Mouse (Mus musculus) C2C12 (cell line): ENCODE measurements around the gene Cpa1. TPM values are rescaled to one million over a fixed set of nuclear protein-coding genes. Genes with fewer than 3 reads are reported as not detected.

Experiments used
- H3K27me3 ChIP-seq: one replicate; pipeline ENCODE4 v1.6.1; 2011; ENCODE audit not compliant: control insufficient read depth, insufficient read depth, insufficient read length
- H3K36me3 ChIP-seq: one replicate; pipeline ENCODE4 v1.6.1; 2011; ENCODE audit not compliant: control insufficient read depth, insufficient read depth
- H3K4me3 ChIP-seq: one replicate; pipeline ENCODE4 v1.5.1; 2011; ENCODE audit warnings: mild to moderate bottlenecking, control low read depth; ENCODE audit not compliant: poor library complexity, insufficient read depth, severe bottlenecking
- H3K79me2 ChIP-seq: one replicate; pipeline ENCODE4 v1.6.1; 2011; ENCODE audit not compliant: control insufficient read depth, insufficient read depth
- H3K79me3 ChIP-seq: one replicate; pipeline ENCODE4 v1.6.1; 2011; ENCODE audit warnings: low read depth, control low read depth
- H3ac ChIP-seq: one replicate; pipeline ENCODE3; 2011; ENCODE audit warnings: low read depth; ENCODE audit not compliant: control insufficient read depth, insufficient read length
- CEBPB ChIP-seq: IDR thresholded peaks from one replicate; pipeline ENCODE4 v1.6.1; 2011; ENCODE audit warnings: low read depth, mild to moderate bottlenecking, control low read depth, moderate library complexity
- CTCF ChIP-seq: IDR thresholded peaks from one replicate; pipeline ENCODE4 v1.5.1; 2011; ENCODE audit not compliant: control insufficient read depth, insufficient read depth, insufficient read length
- FOSL1 ChIP-seq: IDR thresholded peaks from one replicate; pipeline ENCODE4 v1.8.0; 2011; ENCODE audit warnings: mild to moderate bottlenecking, low read length; ENCODE audit not compliant: poor library complexity, insufficient read depth, severe bottlenecking
- MAX ChIP-seq: IDR thresholded peaks from one replicate; pipeline ENCODE4 v1.6.1; 2011; ENCODE audit warnings: mild to moderate bottlenecking, control low read depth
- MYOD1 ChIP-seq: IDR thresholded peaks from one replicate; pipeline ENCODE4 v1.6.1; 2011; ENCODE audit warnings: low read depth; ENCODE audit not compliant: control insufficient read depth, insufficient read length
- MYOG ChIP-seq: IDR thresholded peaks from one replicate; pipeline ENCODE4 v1.6.1; 2011; ENCODE audit not compliant: control insufficient read depth, insufficient read length; ENCODE audit errors: extremely low read depth
- USF1 ChIP-seq: IDR thresholded peaks from one replicate; pipeline ENCODE4 v1.6.1; 2011; ENCODE audit warnings: low read depth, mild to moderate bottlenecking, control low read depth, moderate library complexity
- polyA plus RNA-seq: library from polyadenylated mRNA; unstranded; fragments of >200 nt; fragmentation: generic; extraction: Trizol; gene quantifications from one replicate; pipeline ENCODE4 v1.2.1, GENCODE M21; 2012; ENCODE audit warnings: missing spikeins

Gene Cpa1
- polyA plus RNA-seq, 1 experiment = not detected

DNA sequence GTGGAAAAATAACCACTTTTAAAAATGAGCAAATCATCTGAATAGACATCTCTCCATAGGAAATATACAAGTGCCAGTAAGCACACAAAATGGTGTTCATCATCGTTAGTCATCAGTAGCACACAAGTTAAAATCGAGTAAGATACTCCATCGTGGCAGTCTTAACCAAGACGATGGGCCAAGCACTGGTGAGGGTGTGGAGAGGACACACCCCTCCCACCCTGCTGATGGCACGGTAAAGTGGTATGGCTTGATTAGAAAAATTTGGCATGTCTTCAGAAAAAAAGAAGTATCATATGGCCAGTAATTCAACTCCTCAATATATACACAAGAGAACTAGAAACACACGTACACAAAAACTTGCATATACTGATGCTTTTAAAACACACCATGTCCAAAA, 37.5 kb downstream of the Cpa1 start:
- no peak for TF ChIP-seq USF1
- no peak for TF ChIP-seq FOSL1
- no peak for TF ChIP-seq CTCF

DNA sequence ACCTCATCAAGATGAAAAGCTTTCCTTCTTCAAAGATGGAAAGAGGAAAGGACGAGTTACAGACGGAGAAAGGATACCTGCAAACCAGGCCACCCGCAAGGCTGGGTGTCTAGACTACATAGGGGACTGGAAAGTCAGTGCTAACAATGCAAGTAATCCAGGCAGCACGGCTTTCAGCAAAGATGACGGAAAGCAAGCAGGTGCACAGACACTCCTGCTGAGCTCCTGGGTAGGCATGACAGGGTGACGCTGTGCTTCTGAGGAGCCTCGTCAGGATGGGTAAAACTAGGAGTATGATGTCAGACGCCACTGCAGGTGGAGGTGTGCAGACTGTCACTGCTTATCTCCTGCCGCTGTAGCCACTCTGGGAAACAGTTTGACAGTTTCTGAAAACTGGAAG, 38.6 kb downstream of the Cpa1 start:
- Histone ChIP-seq H3ac (no peak overlapping the region), H3K27me3 (no peaks in the 10 kb centered on the region), H3K79me2 (no peaks in the 10 kb centered on the region), H3K4me3 (no peak overlapping the region), H3K79me3 (no peaks in the 10 kb centered on the region), H3K36me3 (no peaks in the 10 kb centered on the region)
- TF ChIP-seq MYOD1 = no peak
- no peak for TF ChIP-seq CTCF

More for the DNA sequence above, 37.5 kb downstream of the Cpa1 start:
- Histone ChIP-seq H3K4me3 (no peak overlapping the region), H3K27me3 (no peaks in the 10 kb centered on the region), H3K36me3 (no peaks in the 10 kb centered on the region), H3K79me3 (no peaks in the 10 kb centered on the region), H3ac (no peak overlapping the region), H3K79me2 (no peaks in the 10 kb centered on the region)

DNA sequence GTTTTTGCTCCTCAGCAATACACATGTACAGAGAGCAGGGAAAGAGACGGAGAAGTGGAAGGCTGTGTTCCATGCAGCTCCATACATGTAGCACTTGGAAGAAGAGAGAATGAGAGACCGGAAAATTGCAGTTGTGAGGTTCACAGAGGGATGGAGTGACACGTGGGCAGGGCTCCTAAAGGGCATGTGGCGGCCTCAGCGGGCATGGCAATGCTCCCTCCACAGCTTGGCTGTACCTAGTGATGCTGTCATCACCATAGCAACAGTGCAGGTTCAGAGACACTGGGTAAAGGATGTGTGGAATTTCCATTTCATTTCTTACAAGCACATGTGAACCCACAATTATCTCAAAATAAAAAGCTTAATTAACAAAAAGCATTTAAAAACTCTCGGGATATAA, 39.5 kb downstream of the Cpa1 start:
- no peaks in the 10 kb centered on the region for H3K27me3 ChIP-seq
- TF ChIP-seq MAX = no peak
- no peak for TF ChIP-seq CTCF
- TF ChIP-seq CEBPB = no peak
- no peak for TF ChIP-seq MYOG
- no peak for TF ChIP-seq FOSL1
- no peak for TF ChIP-seq MYOD1
- TF ChIP-seq USF1 = no peak
- H3K79me2 ChIP-seq = no peaks in the 10 kb centered on the region
- H3K4me3 ChIP-seq = no peak overlapping the region
- no peaks in the 10 kb centered on the region for H3K36me3 ChIP-seq
- H3ac ChIP-seq = no peak overlapping the region
- H3K79me3 ChIP-seq = no peaks in the 10 kb centered on the region

DNA sequence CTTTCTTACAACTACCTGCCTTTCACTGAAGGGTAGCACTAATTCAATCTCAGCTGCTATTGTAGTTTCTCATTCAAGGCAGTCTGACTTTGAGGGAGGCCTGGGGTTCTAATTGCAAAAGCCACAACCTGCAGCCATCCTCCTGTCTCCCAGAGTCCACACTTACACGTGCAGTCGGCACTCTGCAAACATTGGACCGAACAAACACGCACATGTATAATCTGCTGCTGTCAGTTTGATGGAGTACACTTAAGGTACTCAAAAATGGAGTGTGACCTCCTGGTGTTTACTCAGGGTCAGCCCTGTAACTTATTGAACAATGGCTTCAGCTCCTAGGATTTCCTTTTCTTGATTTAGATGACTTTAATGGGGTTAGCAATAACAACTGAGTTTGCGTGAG, 40.5 kb downstream of the Cpa1 start:
- H3K79me2 ChIP-seq = no peaks in the 10 kb centered on the region
- H3ac ChIP-seq = no peak overlapping the region
- no peaks in the 10 kb centered on the region for H3K79me3 ChIP-seq
- no peaks in the 10 kb centered on the region for H3K27me3 ChIP-seq
- H3K4me3 ChIP-seq = no peak overlapping the region
- H3K36me3 ChIP-seq = no peaks in the 10 kb centered on the region
- TF ChIP-seq USF1 = no peak
- TF ChIP-seq FOSL1 = no peak
- TF ChIP-seq MYOD1 = no peak
- TF ChIP-seq CTCF = no peak
- no peak for TF ChIP-seq MYOG
- TF ChIP-seq MAX = no peak
- TF ChIP-seq CEBPB = no peak

DNA sequence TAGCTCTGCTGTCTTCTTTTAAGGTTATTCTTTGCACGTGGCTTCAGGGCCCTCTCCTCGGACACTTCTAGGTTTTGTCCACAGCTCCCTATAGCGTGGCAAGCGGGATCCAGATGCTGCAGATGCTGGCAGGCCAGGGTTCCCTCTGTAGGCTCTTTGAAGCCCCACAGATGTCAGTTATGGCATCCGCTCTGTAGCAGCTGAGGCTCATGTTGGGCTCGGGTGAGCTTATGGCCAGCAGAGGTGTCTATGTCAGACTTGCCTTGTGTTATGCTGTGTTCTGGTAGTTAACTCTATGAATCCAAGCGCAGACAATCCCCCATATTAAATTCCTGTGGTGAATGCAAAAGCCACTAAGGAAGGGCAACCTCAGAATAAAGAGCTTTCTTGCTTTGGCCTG, 41.4 kb downstream of the Cpa1 start:
- no peaks in the 10 kb centered on the region for H3K79me2 ChIP-seq
- H3ac ChIP-seq = no peak overlapping the region
- no peak for TF ChIP-seq MYOG
- no peak for TF ChIP-seq CEBPB
- no peak for TF ChIP-seq CTCF
- TF ChIP-seq FOSL1 = no peak
- no peak for TF ChIP-seq MAX
- TF ChIP-seq USF1 = no peak
- TF ChIP-seq MYOD1 = no peak
- H3K27me3 ChIP-seq = no peaks in the 10 kb centered on the region
- H3K79me3 ChIP-seq = no peaks in the 10 kb centered on the region
- no peaks in the 10 kb centered on the region for H3K36me3 ChIP-seq
- H3K4me3 ChIP-seq = no peak overlapping the region

DNA sequence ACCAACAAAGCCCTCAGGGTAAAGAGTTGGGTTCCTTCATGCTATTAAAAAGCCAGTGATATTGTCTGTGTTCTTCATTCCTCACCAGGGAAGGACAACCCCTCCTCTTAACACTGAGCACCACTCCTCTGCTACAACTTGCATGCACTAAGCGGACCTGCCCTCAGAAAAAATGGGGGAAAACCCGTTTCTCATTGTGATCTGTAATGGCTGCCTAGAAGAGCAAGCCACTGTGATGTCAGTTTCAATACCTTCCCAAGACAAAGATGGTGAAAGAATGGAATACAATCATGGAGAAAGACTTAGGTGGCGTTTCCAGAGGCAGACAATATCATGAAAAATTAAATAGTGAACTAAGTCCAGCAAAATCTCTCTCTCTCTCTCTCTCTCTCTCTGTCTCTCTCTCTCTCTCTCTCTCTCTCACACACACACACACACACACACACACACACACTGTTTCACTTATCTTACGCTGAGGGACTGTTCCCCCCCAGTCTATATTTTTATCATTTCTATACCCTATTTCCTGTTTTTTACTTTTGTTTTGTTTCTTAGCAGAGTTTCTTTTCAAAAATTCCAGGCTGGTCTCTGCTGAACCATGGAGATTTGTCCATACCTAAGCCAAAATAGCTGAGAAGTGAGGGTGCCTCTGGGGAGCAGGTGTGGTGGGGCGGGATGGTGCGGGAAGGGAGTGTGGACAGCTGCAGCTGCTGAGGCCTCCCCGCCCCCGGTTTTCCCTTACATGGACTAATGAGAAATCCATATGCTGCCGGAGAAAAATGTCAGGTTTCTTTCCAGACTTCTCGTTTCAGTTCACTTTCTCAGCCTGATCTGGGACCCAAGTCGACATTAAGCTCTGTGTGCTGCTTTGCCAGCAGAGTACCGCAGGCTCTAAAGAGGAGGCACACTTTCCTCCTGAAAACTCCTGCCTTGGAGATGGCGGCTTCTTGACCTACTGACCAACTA, 43.2 kb downstream of the Cpa1 start:
- peak; percentile 93 for TF ChIP-seq MYOD1
- TF ChIP-seq MYOG = no peak

More for the DNA sequence above, 43.2 kb downstream of the Cpa1 start:
- Histone ChIP-seq H3K79me3 (no peaks in the 10 kb centered on the region), H3ac (peak overlapping the region; percentile 24), H3K4me3 (no peak overlapping the region), H3K79me2 (no peaks in the 10 kb centered on the region), H3K27me3 (no peaks in the 10 kb centered on the region), H3K36me3 (no peaks in the 10 kb centered on the region)
